Mouse (Mus musculus) midbrain, embryonic 11.5 days (tissue): ENCODE measurements around the gene Rnf169. TPM values are rescaled to one million over a fixed set of nuclear protein-coding genes. Genes with fewer than 3 reads are reported as not detected.

ENCODE experiments used
- ATAC-seq: fragments of 200-750 bp; cut with Nextera tagmentation; 2 replicates; pipeline ENCODE4 v1.8.0; 2017; ENCODE audit warnings: moderate TSS enrichment, moderate library complexity; ENCODE audit not compliant: low FRiP score
- DNase-seq: peaks from one replicate; pipeline ENCODE4 v3.0.0; 2015; ENCODE audit warnings: low spot score; ENCODE audit errors: missing footprints
- H3K27ac ChIP-seq: fragments of 300-500 bp; sonication (generic); 2 replicates; pipeline ENCODE4 v1.5.1; 2014; ENCODE audit warnings: low read depth, low read length
- H3K27me3 ChIP-seq: fragments of 300-500 bp; sonication (generic); 2 replicates; pipeline ENCODE4 v1.6.1; 2014; ENCODE audit warnings: mild to moderate bottlenecking, low read length, moderate library complexity, mixed read lengths; ENCODE audit not compliant: control insufficient read depth, insufficient read depth
- H3K36me3 ChIP-seq: fragments of 300-500 bp; sonication (generic); 2 replicates; pipeline ENCODE4 v1.6.1; 2014; ENCODE audit warnings: mild to moderate bottlenecking, low read length, moderate library complexity, mixed read lengths; ENCODE audit not compliant: control insufficient read depth, insufficient read depth
- H3K4me1 ChIP-seq: fragments of 300-500 bp; sonication (generic); 2 replicates; pipeline ENCODE4 v1.6.1; 2014; ENCODE audit warnings: low read length; ENCODE audit not compliant: control insufficient read depth, insufficient read depth
- H3K4me2 ChIP-seq: fragments of 300-500 bp; sonication (generic); 2 replicates; pipeline ENCODE4 v1.6.1; 2014; ENCODE audit warnings: mild to moderate bottlenecking, moderate library complexity
- H3K4me3 ChIP-seq: fragments of 300-500 bp; sonication (generic); 2 replicates; pipeline ENCODE4 v1.5.1; 2014; ENCODE audit warnings: low read depth, low read length
- H3K9ac ChIP-seq: fragments of 300-500 bp; sonication (generic); 2 replicates; pipeline ENCODE4 v1.6.1; 2014; ENCODE audit warnings: low read length
- H3K9me3 ChIP-seq: fragments of 300-500 bp; sonication (generic); 2 replicates; pipeline ENCODE4 v1.6.1; 2016; ENCODE audit warnings: low read length; ENCODE audit not compliant: control insufficient read depth
- WGBS: fragments of 180-500 bp; shearing (Covaris S2); extraction: QIAGEN DNeasy Blood & Tissue Kit; methylation state at CpG from one replicate; pipeline ENCODE4 v1.1.7; 2014; 5-methylcytosine and 5-hydroxymethylcytosine counted together
- polyA plus RNA-seq: library from polyadenylated mRNA; unstranded; fragments of >200 nt; fragmentation: Nextera tagmentation; extraction: Ambion mirVana; gene quantifications from 2 replicates; pipeline ENCODE4 v1.2.1, GENCODE M21; 2014

Rnf169 gene
- polyA plus RNA-seq, 1 experiment from 2014 or later: 6.5 TPM

DNA sequence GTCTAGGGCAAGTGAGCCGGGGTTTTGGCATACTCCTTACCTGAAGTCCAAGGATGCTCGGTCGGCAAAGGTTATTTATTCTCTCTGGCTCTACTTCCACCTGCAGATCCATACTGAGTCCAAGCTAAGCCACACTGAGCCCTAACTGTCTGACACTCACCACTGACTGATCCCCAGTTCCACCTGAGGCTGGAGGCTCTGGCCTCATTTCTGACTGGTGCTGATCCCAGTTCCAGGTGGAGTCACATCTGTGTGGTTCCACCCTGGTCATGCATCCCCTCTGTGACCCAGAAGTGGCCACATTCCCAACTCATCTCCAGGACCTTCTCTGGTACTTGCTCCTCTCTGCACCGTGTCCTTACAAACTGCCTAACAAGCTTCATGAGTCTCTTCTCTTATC lies 28.5 kb upstream of the Rnf169 start:
- WGBS: 85% methylated on average over 4 of the region's 4 CpGs
- H3K27ac ChIP-seq: no peak overlapping the region
- ATAC-seq (no peak), DNase-seq (peak; percentile 72)
- no peak overlapping the region for H3K9ac ChIP-seq
- H3K27me3 ChIP-seq: peaks cover 40% of the 10 kb centered on the region
- no peaks in the 10 kb centered on the region for H3K36me3 ChIP-seq
- H3K4me1 ChIP-seq: no peaks in the 10 kb centered on the region
- H3K4me2 ChIP-seq: no peak overlapping the region
- no peaks in the 10 kb centered on the region for H3K9me3 ChIP-seq
- H3K4me3 ChIP-seq: no peak overlapping the region

- ATAC-seq (no peak), DNase-seq (peak; percentile 90)
- Histone ChIP-seq H3K4me2 (peak overlapping the region; percentile 87), H3K4me3 (peak overlapping the region; percentile 45; the same call in 1 of the 2 replicates), H3K27me3 (peaks cover 40% of the 10 kb centered on the region), H3K9ac (no peak overlapping the region), H3K36me3 (no peaks in the 10 kb centered on the region), H3K9me3 (no peaks in the 10 kb centered on the region), H3K4me1 (no peaks in the 10 kb centered on the region), H3K27ac (no peak overlapping the region)
- WGBS: 3% methylated on average over 11 of the region's 11 CpGs
Observed at GRCm38 (mm10) chr7:100006411-100006810, 26.2 kb upstream of the Rnf169 start.

- WGBS: under 1% methylated on average over 31 of the region's 44 CpGs
- no peak within 1 kb of the TSS for H3K27ac ChIP-seq
- H3K4me2 ChIP-seq: peak within 1 kb of the TSS; percentile 87
- H3K4me1 ChIP-seq: no peaks in the 10 kb centered on the region
- peak; percentile 81 for ATAC-seq
- no peaks in the 10 kb centered on the region for H3K9me3 ChIP-seq
- no peaks in the 10 kb centered on the region for H3K36me3 ChIP-seq
- peak within 1 kb of the TSS; percentile 56 for H3K9ac ChIP-seq
- H3K27me3 ChIP-seq: peaks cover 40% of the 10 kb centered on the region
- H3K4me3 ChIP-seq: peak within 1 kb of the TSS; percentile 45
- DNase-seq: peak; percentile 91
Observed at GRCm38 (mm10) chr7:100005790-100006189, 25.5 kb upstream of the Rnf169 start, which contains the start of gene Chrdl2. TSS of gene Chrdl2 (plus strand) at chr7:100006172.

- no peak overlapping the region for H3K27ac ChIP-seq
- H3K9me3 ChIP-seq: no peaks in the 10 kb centered on the region
- H3K36me3 ChIP-seq: no peaks in the 10 kb centered on the region
- peaks cover 35% of the 10 kb centered on the region for H3K27me3 ChIP-seq
- ATAC-seq (no peak), DNase-seq (peak; percentile 68)
- no peak overlapping the region for H3K4me2 ChIP-seq
- WGBS: 53% methylated on average over 9 of the region's 9 CpGs
- H3K4me3 ChIP-seq: no peak overlapping the region
- no peaks in the 10 kb centered on the region for H3K4me1 ChIP-seq
- H3K9ac ChIP-seq: no peak overlapping the region
Observed at GRCm38 (mm10) chr7:100003781-100004180, 23.5 kb upstream of the Rnf169 start.

DNA sequence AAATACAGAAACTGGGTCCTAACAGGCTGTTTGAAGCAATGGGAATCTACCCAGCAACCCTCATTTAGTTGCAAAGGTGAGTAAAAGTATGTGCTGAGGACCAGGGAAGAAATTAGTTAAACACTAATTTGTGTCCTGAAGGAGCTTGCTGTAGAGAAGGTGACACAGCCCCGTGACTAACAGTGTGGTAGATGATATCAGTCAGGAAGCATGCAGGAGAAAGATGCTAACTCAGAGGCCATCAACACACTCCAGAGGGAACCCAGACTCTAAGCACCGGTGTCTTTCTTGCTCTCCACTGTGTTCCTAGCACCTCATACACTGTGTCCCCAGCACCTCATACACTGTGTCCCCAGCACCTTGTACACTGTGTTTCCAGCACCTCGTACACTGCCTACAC lies 18.4 kb upstream of the Rnf169 start:
- peak; percentile 17 for DNase-seq
- WGBS: 87% methylated on average over 3 of the region's 3 CpGs
- no peak for ATAC-seq
- H3K27me3 ChIP-seq: no peaks in the 10 kb centered on the region
- no peak overlapping the region for H3K4me2 ChIP-seq
- no peaks in the 10 kb centered on the region for H3K4me1 ChIP-seq
- no peaks in the 10 kb centered on the region for H3K9me3 ChIP-seq
- no peak overlapping the region for H3K4me3 ChIP-seq
- no peak overlapping the region for H3K27ac ChIP-seq
- H3K36me3 ChIP-seq: no peaks in the 10 kb centered on the region
- H3K9ac ChIP-seq: no peak overlapping the region

GRCm38 (mm10) chr7:99995186-99995585 lies 14.9 kb upstream of the Rnf169 start:
- Histone ChIP-seq H3K9me3 (no peaks in the 10 kb centered on the region), H3K27ac (no peak overlapping the region), H3K4me1 (no peaks in the 10 kb centered on the region), H3K36me3 (no peaks in the 10 kb centered on the region), H3K4me3 (no peak overlapping the region), H3K4me2 (no peak overlapping the region), H3K27me3 (no peaks in the 10 kb centered on the region), H3K9ac (no peak overlapping the region)
- no peak for DNase-seq
- WGBS: 71% methylated on average over 7 of the region's 7 CpGs
- no peak for ATAC-seq

- ATAC-seq (no peak), DNase-seq (peak; percentile 67)
- Histone ChIP-seq H3K4me2 (no peak overlapping the region), H3K4me3 (no peak overlapping the region), H3K36me3 (no peaks in the 10 kb centered on the region), H3K4me1 (no peaks in the 10 kb centered on the region), H3K9ac (no peak overlapping the region), H3K27ac (no peak overlapping the region), H3K9me3 (no peaks in the 10 kb centered on the region), H3K27me3 (no peaks in the 10 kb centered on the region)
- WGBS: 89% methylated on average over 7 of the region's 7 CpGs
Observed at GRCm38 (mm10) chr7:99993159-99993558, 12.9 kb upstream of the Rnf169 start.

- Histone ChIP-seq H3K27me3 (no peaks in the 10 kb centered on the region), H3K9me3 (no peaks in the 10 kb centered on the region), H3K4me1 (no peaks in the 10 kb centered on the region), H3K27ac (no peak overlapping the region), H3K4me3 (no peak overlapping the region), H3K4me2 (no peak overlapping the region), H3K9ac (no peak overlapping the region), H3K36me3 (no peaks in the 10 kb centered on the region)
- 80% methylated on average over 7 of the region's 8 CpGs for WGBS
- peak; percentile 19 for DNase-seq
- ATAC-seq: no peak
Observed at GRCm38 (mm10) chr7:99990990-99991707, 10.9 kb upstream of the Rnf169 start.

DNA sequence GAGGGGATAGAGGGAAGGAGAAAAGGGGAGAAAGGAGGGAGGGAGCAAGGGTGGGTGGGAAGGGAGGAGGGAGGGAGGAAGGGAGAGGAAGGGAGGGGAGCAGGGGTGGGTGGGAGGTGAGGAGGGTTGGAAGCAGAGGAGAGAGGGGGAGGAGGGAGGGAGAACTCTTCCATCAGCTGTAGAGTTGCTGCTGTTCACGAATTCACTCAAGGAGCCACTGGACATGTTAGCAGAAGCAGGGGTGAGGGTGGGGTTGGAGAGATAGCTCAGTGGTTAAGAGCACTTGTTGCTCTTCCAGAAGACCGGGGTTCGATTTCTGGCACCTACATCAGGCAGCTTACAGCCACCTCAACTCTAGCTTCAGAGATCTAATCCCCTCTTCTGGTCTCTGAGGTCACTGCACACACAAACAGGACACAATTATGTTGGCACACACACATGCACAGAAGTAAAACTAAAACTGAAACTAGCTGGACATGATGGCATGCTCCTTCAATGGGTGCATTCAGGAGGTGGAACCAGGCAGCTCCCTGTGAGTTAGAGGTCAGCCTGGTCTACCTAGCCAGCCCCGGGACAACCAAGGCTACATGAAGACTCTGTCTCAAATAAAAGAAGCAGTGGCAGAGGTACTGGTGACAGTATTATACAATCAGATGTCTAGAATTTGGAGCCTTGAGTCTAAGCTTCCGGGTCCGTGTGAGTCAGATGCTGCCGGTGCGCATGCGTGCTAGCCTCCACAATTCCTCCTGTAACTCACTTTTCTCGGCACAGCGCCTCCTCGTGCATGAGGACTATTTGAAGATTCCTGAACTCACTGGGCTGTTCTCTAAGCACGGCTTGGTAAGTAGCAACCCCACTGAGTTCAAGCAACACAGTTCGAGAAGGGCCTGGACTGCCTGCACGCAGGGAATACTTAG lies 9.9 kb upstream of the Rnf169 start:
- no peak overlapping the region for H3K27ac ChIP-seq
- WGBS: 64% methylated on average over 15 of the region's 15 CpGs
- H3K27me3 ChIP-seq: no peaks in the 10 kb centered on the region
- H3K4me2 ChIP-seq: no peak overlapping the region
- H3K36me3 ChIP-seq: no peaks in the 10 kb centered on the region
- H3K4me1 ChIP-seq: no peaks in the 10 kb centered on the region
- ATAC-seq: no peak
- no peak overlapping the region for H3K4me3 ChIP-seq
- no peaks in the 10 kb centered on the region for H3K9me3 ChIP-seq
- DNase-seq: peak; percentile 88
- H3K9ac ChIP-seq: no peak overlapping the region
